Mouse (Mus musculus): ENCODE data around the gene Acadvl.
"Not testable (repeated sequence)": the region's sequence is repeated elsewhere in the genome, so short reads cannot be mapped to it uniquely, and the experiment has no call there.

Acadvl gene

GRCm38 (mm10) chr11:70027397-70027796 is 12.2 kb upstream of the Acadvl start:
- DNase-seq (ENCODE audit: low spot score), result no peak

DNA sequence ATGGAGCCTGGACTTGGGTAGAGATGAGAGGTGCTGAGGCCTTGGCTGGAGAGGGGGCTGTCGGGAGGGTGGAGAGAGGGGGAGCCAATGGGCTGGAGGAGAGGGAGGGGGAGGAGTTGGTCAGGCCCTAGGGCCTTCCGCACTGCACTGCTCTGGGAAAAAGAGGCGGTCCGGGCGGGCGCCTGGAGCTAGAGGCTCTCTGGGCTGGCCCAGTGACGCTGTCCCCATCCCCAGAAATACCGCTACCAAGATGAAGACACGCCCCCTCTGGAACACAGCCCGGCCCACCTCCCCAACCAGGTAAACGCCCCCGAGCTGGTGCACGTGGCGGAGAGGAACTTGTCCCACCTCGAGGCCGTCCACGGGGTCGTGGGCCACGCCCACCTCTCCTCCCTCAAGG is 11.5 kb upstream of the Acadvl start:
- peak; percentile 75 for DNase-seq (ENCODE audit: low spot score)

GRCm38 (mm10) chr11:70024151-70024514 is 8.9 kb upstream of the Acadvl start:
- DNase-seq (ENCODE audit: low spot score), result no peak

DNA sequence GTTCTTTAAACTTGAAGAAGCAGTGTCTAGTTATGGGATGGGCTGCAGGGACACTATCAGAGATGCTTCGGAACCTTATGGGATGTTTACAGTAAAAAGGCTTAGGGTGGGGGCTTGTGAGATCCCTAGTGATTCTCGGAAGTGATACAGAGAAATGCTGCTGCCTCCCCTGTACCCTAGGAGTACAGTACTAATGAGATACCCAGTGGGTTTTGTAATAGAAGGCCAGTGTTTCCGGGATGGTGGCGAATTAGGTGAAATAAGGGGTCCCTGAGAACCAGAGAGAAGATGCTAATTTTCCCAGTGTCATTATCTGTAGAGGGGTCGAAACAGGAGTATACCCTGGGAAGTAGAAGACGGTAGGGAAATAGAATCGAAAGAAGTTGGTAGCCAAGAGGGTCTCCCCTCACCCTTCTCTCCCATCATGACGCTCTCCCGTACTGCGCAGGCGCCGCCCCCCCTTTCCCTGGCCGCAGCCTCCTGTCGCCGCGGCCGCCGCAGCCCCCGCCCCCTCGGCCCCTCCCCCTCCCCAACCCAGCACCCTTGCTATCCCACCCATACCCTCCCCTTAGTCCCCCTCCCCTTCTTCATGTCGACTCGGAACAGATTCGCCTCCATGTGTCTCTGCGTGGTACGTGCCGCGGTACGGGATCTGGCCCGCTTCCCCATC is 8.4 kb upstream of the Acadvl start:
- peak; percentile 74 for DNase-seq (ENCODE audit: low spot score)

- peak; percentile 100 for DNase-seq (ENCODE audit: low spot score)
Observed at GRCm38 (mm10) chr11:70021264-70022132, 6.3 kb upstream of the Acadvl start.

DNA sequence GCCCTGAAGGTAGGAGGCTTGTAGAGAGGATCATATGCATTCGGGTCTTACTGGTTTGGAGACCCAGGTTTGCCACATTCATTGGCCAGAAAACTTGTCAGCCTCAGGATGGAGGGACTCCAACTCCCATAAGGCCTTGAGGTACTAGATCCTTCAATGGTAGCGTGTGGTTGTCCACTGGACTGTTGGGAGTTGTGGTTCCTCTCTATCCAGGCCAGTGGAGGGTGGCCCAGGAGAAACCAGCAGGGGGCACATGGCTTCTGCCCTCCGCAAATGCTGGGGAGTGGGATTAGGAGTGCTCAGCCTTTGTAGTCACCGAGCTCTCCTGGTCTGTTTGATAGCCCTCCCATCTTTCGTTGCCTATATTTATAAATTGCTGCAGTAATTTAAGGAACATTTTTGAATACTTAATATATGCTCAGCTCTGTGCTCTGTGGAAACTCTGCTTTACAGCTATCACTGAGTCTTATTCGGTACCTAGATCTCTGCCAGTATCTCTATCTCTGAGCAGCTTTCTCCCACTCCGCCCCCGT is 5.6 kb upstream of the Acadvl start:
- DNase-seq (ENCODE audit: low spot score), result peak; percentile 94

GRCm38 (mm10) chr11:70020022-70020631 is 4.9 kb upstream of the Acadvl start:
- DNase-seq (ENCODE audit: low spot score), result no peak

- DNase-seq (ENCODE audit: low spot score), result no peak
Observed at GRCm38 (mm10) chr11:70019495-70020021, 4.3 kb upstream of the Acadvl start.

DNA sequence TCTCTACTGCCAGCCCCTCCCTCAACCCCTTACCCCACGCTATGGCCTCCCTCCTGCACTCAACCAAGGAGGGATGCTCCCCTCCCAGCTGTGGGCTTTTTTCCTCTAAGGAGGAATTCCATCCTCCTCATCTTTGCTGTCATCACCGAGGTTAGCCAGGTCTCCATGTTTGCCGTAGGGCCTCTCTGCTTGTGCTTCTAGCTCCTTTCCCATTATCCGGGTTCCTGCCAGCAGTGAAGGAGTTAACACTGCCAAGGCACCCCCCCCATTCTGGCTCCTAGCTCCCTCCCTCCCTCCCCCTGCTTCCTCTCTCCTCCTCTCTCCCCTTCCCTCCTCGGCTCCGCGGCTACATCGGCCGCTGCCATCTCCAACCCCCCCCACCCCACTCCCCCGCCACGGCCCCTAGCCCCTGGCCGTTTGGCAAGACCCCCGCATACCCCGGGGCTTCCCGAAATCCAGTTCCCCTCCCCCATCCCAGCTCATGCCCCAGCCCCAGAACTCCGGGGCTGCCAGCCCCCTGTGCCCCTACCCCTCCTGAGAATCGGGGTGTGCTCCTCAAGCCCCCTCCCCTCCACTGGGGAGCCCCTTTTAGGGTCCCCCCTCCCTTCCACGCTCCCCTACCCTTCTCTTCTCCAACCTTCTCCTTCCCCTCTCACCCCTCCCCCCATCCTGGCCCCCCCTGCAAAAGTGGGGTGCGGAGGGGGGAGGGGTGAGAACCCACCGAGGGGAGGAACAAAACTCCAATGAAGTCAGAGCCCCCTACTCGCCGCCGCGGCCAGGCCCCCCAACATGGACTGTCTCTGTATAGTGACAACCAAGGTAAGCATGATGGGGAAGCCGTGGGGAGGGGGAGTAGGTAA is 3.1 kb upstream of the Acadvl start:
- peak; percentile 83 for DNase-seq (ENCODE audit: low spot score)

- DNase-seq (ENCODE audit: low spot score), result no peak
Observed at GRCm38 (mm10) chr11:70017199-70017767, 2.1 kb upstream of the Acadvl start.

- DNase-seq (ENCODE audit: low spot score), result no peak
Observed at GRCm38 (mm10) chr11:70016669-70017068, 1.5 kb upstream of the Acadvl start, which contains the start of gene Dlg4. Dlg4 (plus strand) TSS chr11:70016942.

DNA sequence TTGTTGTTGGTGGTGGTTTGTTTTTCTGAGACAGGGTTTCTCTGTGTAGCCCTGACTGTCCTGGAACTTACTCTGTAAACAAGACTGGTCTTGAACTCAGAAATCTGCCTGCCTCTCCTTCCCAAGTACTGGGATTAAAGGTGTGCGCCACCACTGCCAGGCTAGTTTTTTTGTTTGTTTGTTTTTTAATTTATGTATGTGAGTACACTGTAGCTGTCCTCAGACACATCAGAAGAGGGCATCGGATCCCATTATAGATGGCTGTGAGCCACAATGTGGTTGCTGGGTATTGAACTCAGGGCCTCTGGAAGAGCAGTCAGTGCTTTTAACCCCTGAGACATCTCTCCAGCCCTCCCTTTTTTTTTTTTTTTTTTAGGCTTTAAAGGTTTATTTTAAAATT is 966 bp upstream of the Acadvl start:
- DNase-seq (ENCODE audit: low spot score), result not testable (repeated sequence)

DNA sequence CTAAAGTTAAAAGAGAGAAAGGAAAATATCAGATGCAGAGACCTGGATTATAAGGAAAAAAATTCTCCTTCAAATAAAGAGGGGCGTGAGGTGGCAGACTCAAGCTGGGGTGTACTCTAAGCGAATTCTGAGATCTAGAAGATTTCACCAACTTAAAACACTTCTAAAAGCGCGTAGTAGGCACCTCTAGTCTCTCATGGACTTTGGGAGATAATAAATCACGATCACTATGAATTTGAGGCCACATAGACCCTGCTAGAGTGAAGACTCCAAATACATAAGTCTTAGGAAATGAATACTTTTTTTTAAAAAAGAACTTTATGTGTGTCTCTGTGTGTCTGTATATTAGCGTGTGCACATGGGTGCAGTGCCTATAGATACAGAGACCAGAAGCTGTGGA is 466 bp upstream of the Acadvl start:
- DNase-seq (ENCODE audit: low spot score), result no peak

- DNase-seq (ENCODE audit: low spot score), result no peak
Observed at GRCm38 (mm10) chr11:70014051-70014450, 1.2 kb downstream of the Acadvl start.

DNA sequence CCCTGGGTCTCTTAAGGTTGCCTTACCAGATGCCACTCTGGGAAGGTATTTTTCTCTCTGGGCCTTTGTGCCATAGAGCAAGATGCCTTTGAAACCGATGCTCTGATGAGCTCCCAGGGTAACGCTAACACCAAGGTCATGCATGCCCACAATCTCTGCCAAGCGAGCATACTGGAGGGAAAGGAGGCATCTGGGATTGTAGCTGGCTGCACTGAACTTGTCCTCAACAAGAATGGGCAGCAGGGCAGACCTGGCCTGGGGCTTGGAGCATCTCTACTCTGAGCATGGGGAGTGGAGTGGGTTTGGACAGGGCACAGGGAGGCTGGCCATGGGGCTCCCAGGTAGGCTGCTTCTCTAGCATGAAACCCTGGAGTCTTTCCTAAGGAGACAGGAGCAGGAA is 1.8 kb downstream of the Acadvl start:
- no peak for DNase-seq (ENCODE audit: low spot score)

- no peak for DNase-seq (ENCODE audit: low spot score)
Observed at GRCm38 (mm10) chr11:70012931-70013330, 2.3 kb downstream of the Acadvl start.

- no peak for DNase-seq (ENCODE audit: low spot score)
Observed at GRCm38 (mm10) chr11:70010961-70011360, 4.2 kb downstream of the Acadvl start.

- no peak for DNase-seq (ENCODE audit: low spot score)
Observed at GRCm38 (mm10) chr11:70010548-70010947, 4.7 kb downstream of the Acadvl start.

GRCm38 (mm10) chr11:70010033-70010432 is 5.2 kb downstream of the Acadvl start:
- DNase-seq (ENCODE audit: low spot score), result no peak

DNA sequence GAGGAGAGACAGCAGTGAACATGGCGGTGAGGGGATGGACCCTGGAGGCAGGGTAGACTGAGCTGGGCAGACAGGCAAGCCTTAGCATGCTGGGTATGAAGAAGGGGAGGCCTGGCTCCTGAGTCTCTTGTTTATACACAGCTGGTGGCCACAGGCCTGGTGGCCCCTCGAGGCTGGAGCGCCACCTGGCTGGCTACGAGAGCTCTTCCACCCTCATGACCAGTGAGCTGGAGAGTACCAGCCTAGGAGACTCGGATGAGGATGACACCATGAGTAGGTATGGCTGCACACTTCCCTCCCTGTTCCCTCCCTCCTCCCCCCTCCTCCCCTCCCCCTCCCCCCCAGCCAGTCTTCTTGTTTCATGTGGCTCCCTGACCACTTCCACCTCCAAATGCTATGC is 9.7 kb downstream of the Acadvl start:
- DNase-seq (ENCODE audit: low spot score), result peak; percentile 61

GRCm38 (mm10) chr11:70002471-70002870 is 12.7 kb downstream of the Acadvl start:
- DNase-seq (ENCODE audit: low spot score), result no peak
